In genomic region chr3:27430621-27431263, GRCm38 (mm10) we compare ENCODE assay signal across 10 mouse cellular contexts. TPM values are rescaled to one million over a fixed set of nuclear protein-coding genes. Genes with fewer than 3 reads are reported as not detected.
A peak's percentile ranks its signal among the peaks of the same experiment; 100 is the strongest.
DNase-seq lines count a peak whose midpoint lies in the region; ATAC-seq and TF ChIP-seq lines count a peak whose summit lies in the region.
"Had no signal": no experiment of that assay in that cellular context is flagged by ENCODE, and none has a peak within 500 bp of the region (broad histone marks: within the 10 kb centered on the region; RNA-seq: fewer than 3 reads in every experiment).

No protein-coding gene starts in this region.

- H3K27me3 ChIP-seq in hindbrain, postnatal 0 days (ENCODE audit: insufficient read depth, low read length), result no peaks in the 10 kb centered on the region
- H3K27me3 ChIP-seq in neural tube, embryonic 15.5 days (replicated peaks), result no peaks in the 10 kb centered on the region
- H3K27me3 ChIP-seq in thymus, adult 2 months (ENCODE audit: control insufficient read depth, insufficient read depth, low read length), result no peaks in the 10 kb centered on the region
- H3K27me3 ChIP-seq: limb, embryonic 12.5 days had no signal

- no peak for TF ChIP-seq CTCF in hindbrain, postnatal 0 days (IDR thresholded peaks at IDR 0.05; ENCODE audit: low read depth)
- TF ChIP-seq CTCF in thymus, adult 2 months (IDR thresholded peaks at IDR 0.05; ENCODE audit: borderline replicate concordance, control insufficient read depth, extremely low read depth, insufficient read depth, low read length, poor library complexity), result no peak

- H3K4me1 ChIP-seq in hindbrain, postnatal 0 days (ENCODE audit: insufficient read depth, low read length), result peaks cover 10% of the 10 kb centered on the region
- peaks cover 5% of the 10 kb centered on the region; the same call in 1 of the 2 replicates for H3K4me1 ChIP-seq in neural tube, embryonic 15.5 days
- no peaks in the 10 kb centered on the region for H3K4me1 ChIP-seq in thymus, adult 2 months (replicated peaks; ENCODE audit: control insufficient read depth, insufficient read depth, low read length)

- H3K9ac ChIP-seq in hindbrain, postnatal 0 days (replicated peaks; ENCODE audit: low read length), result no peak overlapping the region
- H3K9ac ChIP-seq in neural tube, embryonic 15.5 days (replicated peaks), result no peak overlapping the region
- H3K9ac ChIP-seq: limb, embryonic 12.5 days had no signal

- peak; percentile 81 for ATAC-seq in hindbrain, postnatal 0 days
- ATAC-seq in neural tube, embryonic 15.5 days (ENCODE audit: low FRiP score), result peak; percentile 57

- H3K4me2 ChIP-seq in hindbrain, postnatal 0 days (ENCODE audit: low read depth, low read length), result no peak overlapping the region
- no peak overlapping the region for H3K4me2 ChIP-seq in neural tube, embryonic 15.5 days
- H3K4me2 ChIP-seq: limb, embryonic 12.5 days had no signal

- peak overlapping the region; percentile 41; the same call in 1 of the 2 replicates for H3K27ac ChIP-seq in hindbrain, postnatal 0 days
- peak overlapping the region; percentile 41 for H3K27ac ChIP-seq in neural tube, embryonic 15.5 days (replicated peaks)
- H3K27ac ChIP-seq in thymus, adult 2 months (ENCODE audit: control insufficient read depth, insufficient read depth, low read length), result no peak overlapping the region
- H3K27ac ChIP-seq: limb, embryonic 12.5 days had no signal

- no peaks in the 10 kb centered on the region for H3K36me3 ChIP-seq in hindbrain, postnatal 0 days (ENCODE audit: insufficient read depth, low read length)
- 0 out of 2 replicates have a peak, but pooled peaks cover 2% of the 10 kb centered on the region for H3K36me3 ChIP-seq in neural tube, embryonic 15.5 days
- H3K36me3 ChIP-seq in thymus, adult 2 months (ENCODE audit: control insufficient read depth, insufficient read depth, low read length), result no peaks in the 10 kb centered on the region
- H3K36me3 ChIP-seq: G1E had no signal

- no peak overlapping the region for H3K4me3 ChIP-seq in hindbrain, postnatal 0 days (ENCODE audit: low read length)
- no peak overlapping the region for H3K4me3 ChIP-seq in neural tube, embryonic 15.5 days (replicated peaks)
- H3K4me3 ChIP-seq in thymus, adult 2 months (ENCODE audit: control insufficient read depth, insufficient read depth, low read length), result no peak overlapping the region
- H3K4me3 ChIP-seq: limb, embryonic 12.5 days had no signal

- peak; percentile 39 for DNase-seq in layer of hippocampus, adult 11-12 months (ENCODE audit: low spot score)
- no peak for DNase-seq in layer of hippocampus, adult 9-11 months
- DNase-seq in ZHBTc4 (ENCODE audit: low read depth, low spot score), result peak; percentile 40
- DNase-seq in cerebellum, postnatal 10 days, result peak; percentile 82 to 85
- DNase-seq in hindbrain, postnatal 0 days (ENCODE audit: low spot score), result peak; percentile 81
- DNase-seq in thymus, adult 2 months, result no peak
- DNase-seq in thymus, postnatal 36 days, result no peak

- 40% methylated on average over 13 of the region's 13 CpGs for WGBS in hindbrain, postnatal 0 days
- WGBS in neural tube, embryonic 15.5 days, result 75% methylated on average over 13 of the region's 13 CpGs
- 96% methylated on average over 13 of the region's 13 CpGs for WGBS in thymus, adult 2 months

- TF ChIP-seq POLR2A in thymus, adult 2 months (IDR thresholded peaks at IDR 0.05; ENCODE audit: control insufficient read depth, extremely low read depth, insufficient read depth, low read length, poor library complexity), result no peak

- no peaks in the 10 kb centered on the region for H3K9me3 ChIP-seq in hindbrain, postnatal 0 days (ENCODE audit: low read length)
- no peaks in the 10 kb centered on the region for H3K9me3 ChIP-seq in neural tube, embryonic 15.5 days (replicated peaks)
- H3K9me3 ChIP-seq: G1E; limb, embryonic 12.5 days had no signal

RNA-seq across cellular contexts. Expression of gene Ghsr, which starts 59.6 kb away (rescaled TPM):
- 1.1 and 1.2 TPM in 2 replicates for total RNA-seq in hindbrain, postnatal 0 days (2014; rRNA removed)
- 0.38 and 0.63 TPM in 2 replicates for polyA plus RNA-seq in hindbrain, postnatal 0 days (2015; fragmentation: Nextera tagmentation; extraction: Ambion mirVana)
- polyA plus RNA-seq in neural tube, embryonic 15.5 days (2015; fragmentation: Nextera tagmentation; extraction: Ambion mirVana), result 1.7 and 2.2 TPM in 2 replicates
- polyA plus RNA-seq in thymus, adult 2 months (2012; rRNA removed), result 0.05 and 0.13 TPM in 2 replicates
- polyA plus RNA-seq: G1E; limb, embryonic 12.5 days had no signal

Comparison
In these comparisons a context has a peak if more than half of its experiments do, and no peak if none do; other contexts are left out.
1. DNase-seq: peak in layer of hippocampus, adult 11-12 months (single experiment), ZHBTc4 (single experiment), cerebellum, postnatal 10 days (2 of 2) and hindbrain, postnatal 0 days (single experiment); none in layer of hippocampus, adult 9-11 months (single experiment), thymus, adult 2 months (single experiment) and thymus, postnatal 36 days (0 of 2).